ENCODE assay signal across 17 mouse cellular contexts in genomic region chr8:119304196-119304595, GRCm38 (mm10). TPM values are rescaled to one million over a fixed set of nuclear protein-coding genes. Genes with fewer than 3 reads are reported as not detected.
DNase-seq lines count a peak whose midpoint lies in the region; TF ChIP-seq lines count a peak whose summit lies in the region.
"Had no signal": no experiment of that assay in that cellular context is flagged by ENCODE, and none has a peak within 500 bp of the region (broad histone marks: within the 10 kb centered on the region; RNA-seq: fewer than 3 reads in every experiment).

No protein-coding gene starts in this region.

- H3K27ac ChIP-seq in layer of hippocampus, adult 2 months, result peak overlapping the region; percentile 61
- H3K27ac ChIP-seq: forebrain, embryonic 12.5 days; hindbrain, embryonic 14.5 days; kidney, postnatal 0 days; limb, embryonic 15.5 days; macrophage; midbrain, embryonic 15.5 days had no signal

- H3K4me3 ChIP-seq in layer of hippocampus, adult 2 months, result no peak overlapping the region
- H3K4me3 ChIP-seq: forebrain, embryonic 12.5 days; limb, embryonic 15.5 days; midbrain, embryonic 15.5 days had no signal

- TF ChIP-seq CTCF in layer of hippocampus, adult 2 months (conservative IDR thresholded peaks at IDR 0.05), result no peak

- DNase-seq in gastrocnemius, postnatal 14 days, result peak; percentile 15
- DNase-seq in gastrocnemius, postnatal 36 days, result no peak
- peak; percentile 46 for DNase-seq in right cerebral cortex, adult 18-20 months
- DNase-seq in right cerebral cortex, postnatal 4 days, result no peak
- peak; percentile 29 to 47 for DNase-seq in layer of hippocampus, adult 2 months (ENCODE audit: low spot score in 2 of 2)
- DNase-seq in right cerebral cortex, postnatal 14 days, result peak; percentile 47
- DNase-seq in gastrocnemius, postnatal 4 days (ENCODE audit: low spot score in 2 of 2), result no peak
- DNase-seq: cerebellum, adult 8-10 months; embryo, embryonic 11 days; lung, adult 2 months; thymus, postnatal 14 days had no signal

- intact Hi-C loops in gastrocnemius, postnatal 14 days (cut with DNase I; ENCODE audit: low total_unique reads), result no loop called here
- intact Hi-C loops in gastrocnemius, postnatal 36 days (cut with DNase I), result no loop called here

RNA-seq across cellular contexts. Expression of gene Hsbp1, which starts 40.1 kb away (rescaled TPM):
- total RNA-seq in gastrocnemius, postnatal 14 days (2021), result 100 to 1,000 TPM; 158 to 164 TPM
- total RNA-seq in gastrocnemius, postnatal 36 days (2021), result 100 to 1,000 TPM; 131 to 132 TPM
- 100 to 1,000 TPM; 315 to 337 TPM for total RNA-seq in layer of hippocampus, adult 2 months (2021)
- total RNA-seq in gastrocnemius, postnatal 4 days (2021), result 100 to 1,000 TPM; 173 to 200 TPM

Comparison
In these comparisons a context has a peak if more than half of its experiments do, and no peak if none do; other contexts are left out.
1. DNase-seq: peak in gastrocnemius, postnatal 14 days (single experiment), right cerebral cortex, adult 18-20 months (single experiment), layer of hippocampus, adult 2 months (2 of 2) and right cerebral cortex, postnatal 14 days (single experiment); none in gastrocnemius, postnatal 36 days (0 of 2), right cerebral cortex, postnatal 4 days (single experiment) and gastrocnemius, postnatal 4 days (0 of 2).